Mouse (Mus musculus) A20 (cell line): ENCODE measurements around the gene Omg.

Source experiments
- DNase-seq: peaks from one replicate; pipeline ENCODE4 v3.0.0-alpha.2; 2011; ENCODE audit warnings: low read depth, low spot score

Gene Omg

GRCm38 (mm10) chr11:79515798-79516197 lies 11.9 kb upstream of the Omg start:
- no peak for DNase-seq

DNA sequence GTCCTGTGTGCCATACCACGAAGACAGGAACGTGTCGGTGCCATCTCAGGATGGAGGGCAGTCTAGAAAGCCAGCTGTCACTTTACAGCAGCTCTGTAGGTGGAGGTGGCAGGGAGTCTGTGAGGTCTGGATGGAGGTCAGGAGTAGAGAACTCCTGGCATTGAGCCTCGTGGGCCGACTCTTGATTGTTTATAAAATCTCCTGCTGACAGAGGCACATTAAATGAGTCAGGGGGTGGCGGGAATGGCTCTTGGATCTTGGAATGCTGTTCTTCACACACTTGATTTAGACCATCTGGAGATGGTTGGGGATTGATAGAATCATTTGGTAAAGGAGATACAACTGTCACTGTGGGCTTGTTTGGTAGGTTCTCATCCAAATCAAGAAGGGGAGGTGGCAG lies 11.4 kb upstream of the Omg start:
- DNase-seq, result no peak

DNA sequence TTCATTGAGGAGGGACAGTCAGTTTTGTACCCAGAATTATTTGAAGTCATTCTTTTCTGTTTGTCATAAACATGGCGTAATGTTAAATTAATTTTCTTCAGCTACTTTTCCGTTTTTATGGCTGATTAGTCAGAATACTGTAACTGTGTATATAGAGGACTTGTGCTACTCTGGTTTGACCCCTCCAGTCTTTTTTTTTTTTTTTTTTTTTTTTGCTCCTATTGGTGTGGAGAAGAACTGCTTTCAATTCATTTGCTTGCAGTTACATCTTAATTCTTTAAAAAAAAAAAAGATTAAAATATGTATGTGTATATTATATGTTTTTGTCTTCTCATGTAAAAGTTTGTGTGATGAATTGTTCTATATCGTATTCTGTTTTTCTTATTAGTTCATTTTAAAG lies 8.1 kb upstream of the Omg start:
- DNase-seq, result no peak

GRCm38 (mm10) chr11:79504506-79504905 lies 622 bp upstream of the Omg start:
- DNase-seq, result no peak

DNA sequence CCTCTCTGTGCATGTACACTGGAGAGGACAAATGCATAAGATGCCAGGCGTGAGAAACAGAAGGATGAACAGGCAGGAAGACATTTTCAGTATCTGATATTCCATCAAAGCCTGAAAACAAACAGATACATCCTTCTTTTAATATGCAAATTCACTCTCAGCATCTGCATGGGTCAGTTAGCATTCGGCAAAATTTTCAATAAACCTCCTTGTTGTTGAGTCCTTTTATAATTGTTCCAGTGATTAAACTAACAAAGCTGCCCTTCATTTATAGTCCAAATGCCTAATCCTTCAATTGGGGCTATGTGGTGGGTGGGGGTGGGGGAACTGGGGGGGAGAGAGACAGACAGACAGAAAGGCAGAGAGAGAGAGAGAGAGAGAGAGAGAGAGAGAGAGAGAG lies 967 bp downstream of the Omg start:
- DNase-seq, result no peak

GRCm38 (mm10) chr11:79494976-79495800 lies 8.7 kb downstream of the Omg start:
- no peak for DNase-seq

DNA sequence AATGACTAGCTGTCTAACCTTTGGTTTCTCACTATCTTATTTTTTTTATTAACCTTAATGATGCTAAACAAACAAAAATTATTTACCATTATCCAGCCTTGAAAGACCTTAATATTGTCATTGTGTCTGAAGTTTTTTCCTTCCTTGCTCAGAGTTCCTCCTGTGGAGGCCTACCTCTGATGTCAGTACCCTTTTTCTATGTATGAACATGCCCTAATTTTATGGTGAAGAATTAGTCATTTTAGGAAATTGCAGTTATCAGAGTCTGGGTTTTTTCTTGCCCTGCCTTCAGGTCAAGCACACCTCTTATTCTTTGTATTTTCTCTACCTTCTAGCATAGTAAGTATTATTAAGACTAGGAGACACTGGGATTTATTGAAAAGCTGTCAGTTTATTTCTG lies 19.2 kb downstream of the Omg start:
- DNase-seq, result no peak

- DNase-seq, result no peak
Measured at GRCm38 (mm10) chr11:79483876-79484528, 19.9 kb downstream of the Omg start.

GRCm38 (mm10) chr11:79483392-79483791 lies 20.5 kb downstream of the Omg start:
- DNase-seq, result no peak

DNA sequence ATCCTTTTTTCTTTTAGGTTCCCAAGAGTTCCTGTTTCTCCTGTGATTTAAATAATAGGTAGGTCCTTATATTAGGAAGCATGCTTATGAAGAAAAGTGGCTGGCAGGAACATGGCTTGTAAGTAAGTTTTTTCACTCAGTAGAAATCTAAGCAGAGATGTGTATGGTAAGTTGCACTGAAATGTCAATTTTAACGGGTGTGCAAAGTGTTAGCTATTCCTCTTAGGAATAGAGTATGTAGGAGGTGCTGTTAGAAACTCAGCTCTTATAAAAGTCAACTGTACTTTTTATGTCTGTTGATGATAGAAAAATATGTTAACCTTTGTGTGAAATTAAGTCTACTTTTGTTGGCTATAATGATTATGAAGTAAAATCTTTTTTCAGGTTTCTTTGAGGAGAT lies 35.8 kb downstream of the Omg start:
- no peak for DNase-seq

- no peak for DNase-seq
Measured at GRCm38 (mm10) chr11:79460756-79461450, 43.0 kb downstream of the Omg start.

DNA sequence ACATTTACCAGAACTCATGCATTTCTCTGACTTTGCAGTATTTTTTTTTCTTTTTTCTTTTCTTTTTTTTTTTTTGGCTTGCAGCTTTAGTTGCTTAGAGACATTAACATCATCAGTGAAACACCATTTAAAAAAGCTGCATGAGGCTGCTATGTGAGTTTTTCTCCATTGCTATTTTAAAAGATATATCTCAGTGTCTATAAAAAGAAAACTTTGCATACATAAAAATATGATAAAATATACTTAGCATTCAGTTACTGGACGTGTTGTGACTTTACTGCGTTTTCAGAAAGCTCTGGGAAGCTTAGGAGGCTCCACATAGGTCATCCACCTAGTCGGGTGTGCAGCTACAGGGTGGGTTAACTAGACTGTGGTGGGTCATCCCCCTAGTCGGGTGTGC lies 44.0 kb downstream of the Omg start:
- no peak for DNase-seq

- DNase-seq, result no peak
Measured at GRCm38 (mm10) chr11:79457928-79458327, 46.0 kb downstream of the Omg start.

DNA sequence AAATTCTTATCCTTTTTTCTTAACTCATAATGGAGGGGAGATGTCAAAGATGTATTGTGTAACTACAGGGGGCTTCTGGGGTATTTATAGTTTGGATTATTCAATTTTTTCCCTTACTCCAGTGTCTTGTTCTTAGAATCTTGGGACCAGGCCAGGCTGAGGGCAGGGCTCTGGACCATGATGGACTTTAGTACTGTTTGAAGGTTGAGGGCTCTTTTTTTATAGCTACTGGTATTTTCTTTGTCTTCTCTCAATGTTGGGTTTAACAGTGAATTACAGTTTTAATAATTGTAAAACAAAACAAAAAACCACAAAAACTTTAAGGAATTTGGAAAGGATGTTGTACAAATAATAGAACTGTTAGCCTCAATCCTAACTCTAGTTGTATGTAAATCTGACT lies 50.9 kb downstream of the Omg start:
- DNase-seq, result no peak
